Mouse (Mus musculus) stomach, embryonic 14.5 days (tissue): Measurements from ENCODE around the gene Lrrc37a. TPM values are rescaled to one million over a fixed set of nuclear protein-coding genes. Genes with fewer than 3 reads are reported as not detected.

Source experiments
- ATAC-seq: fragments of 200-750 bp; cut with Nextera tagmentation; 2 replicates; pipeline ENCODE4 v1.8.0; 2017; ENCODE audit warnings: low read depth, moderate TSS enrichment; ENCODE audit not compliant: insufficient number of reproducible peaks, insufficient read depth, low FRiP score
- H3K27ac ChIP-seq: fragments of 300-500 bp; sonication (generic); 2 replicates; pipeline ENCODE4 v1.5.1; 2014; ENCODE audit warnings: mild to moderate bottlenecking, low read length, moderate library complexity, mixed read lengths
- H3K27me3 ChIP-seq: fragments of 300-500 bp; sonication (generic); 2 replicates; pipeline ENCODE4 v1.6.1; 2014; ENCODE audit warnings: low read length, control low read depth, mixed read lengths; ENCODE audit not compliant: control insufficient read depth, insufficient read depth
- H3K36me3 ChIP-seq: fragments of 300-500 bp; sonication (generic); 2 replicates; pipeline ENCODE4 v1.6.1; 2014; ENCODE audit warnings: mild to moderate bottlenecking, control low read depth, low read length, moderate library complexity, mixed read lengths; ENCODE audit not compliant: control insufficient read depth, insufficient read depth
- H3K4me1 ChIP-seq: fragments of 300-500 bp; sonication (generic); 2 replicates; pipeline ENCODE4 v1.6.1; 2014; ENCODE audit warnings: low read length, control low read depth, mixed read lengths; ENCODE audit not compliant: control insufficient read depth, insufficient read depth
- H3K4me2 ChIP-seq: fragments of 300-500 bp; sonication (generic); replicated peaks from 2 replicates; pipeline ENCODE4 v1.6.1; 2014; ENCODE audit warnings: low read depth, low read length, control low read depth
- H3K4me3 ChIP-seq: fragments of 300-500 bp; sonication (generic); 2 replicates; pipeline ENCODE4 v1.5.1; 2014; ENCODE audit warnings: low read depth, low read length, control low read depth
- H3K9ac ChIP-seq: fragments of 300-500 bp; sonication (generic); replicated peaks from 2 replicates; pipeline ENCODE4 v1.6.1; 2014; ENCODE audit warnings: low read depth, mild to moderate bottlenecking, control low read depth, low read length, moderate library complexity, mixed read lengths
- H3K9me3 ChIP-seq: fragments of 300-500 bp; sonication (generic); 2 replicates; pipeline ENCODE4 v1.6.1; 2016; ENCODE audit warnings: low read depth, low read length, control low read depth; ENCODE audit not compliant: control insufficient read depth
- WGBS: fragments of 180-500 bp; shearing (Covaris S2); extraction: QIAGEN DNeasy Blood & Tissue Kit; methylation state at CpG from one replicate; pipeline ENCODE4 v1.1.7; 2014; 5-methylcytosine and 5-hydroxymethylcytosine counted together
- polyA plus RNA-seq: library from polyadenylated mRNA; unstranded; fragments of >200 nt; fragmentation: Nextera tagmentation; extraction: Ambion mirVana; gene quantifications from 2 replicates; pipeline ENCODE4 v1.2.1, GENCODE M21; 2014

Lrrc37a gene
- polyA plus RNA-seq, 1 experiment from 2014 or later: not detected

DNA sequence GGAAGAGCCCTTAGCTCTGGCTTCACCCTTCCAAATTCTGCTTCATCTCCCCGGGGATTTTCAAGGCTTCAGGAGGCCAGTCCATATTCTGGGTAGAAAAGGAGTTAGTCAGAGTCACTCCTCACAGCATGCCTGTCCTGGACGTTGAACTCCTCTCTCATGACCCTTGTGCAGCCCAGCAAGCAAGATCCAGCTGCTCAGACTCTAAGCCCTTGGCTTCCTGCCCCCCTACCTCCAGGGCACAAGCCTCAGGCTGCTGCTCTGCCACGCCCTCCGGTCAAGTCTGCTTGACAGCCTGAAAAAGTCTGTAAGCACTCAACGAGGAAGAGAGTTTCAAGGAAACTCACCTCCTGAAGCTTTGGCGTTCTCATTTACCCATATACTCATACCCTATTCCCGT lies 97.8 kb downstream of the Lrrc37a start:
- 68% methylated on average over 7 of the region's 7 CpGs for WGBS
- no peak for ATAC-seq
- Histone ChIP-seq H3K4me2 (no peak overlapping the region), H3K4me3 (no peak overlapping the region), H3K9ac (no peak overlapping the region), H3K9me3 (no peaks in the 10 kb centered on the region), H3K4me1 (no peaks in the 10 kb centered on the region), H3K27me3 (no peaks in the 10 kb centered on the region), H3K27ac (no peak overlapping the region), H3K36me3 (peaks cover 7% of the 10 kb centered on the region; the same call in 1 of the 2 replicates)

DNA sequence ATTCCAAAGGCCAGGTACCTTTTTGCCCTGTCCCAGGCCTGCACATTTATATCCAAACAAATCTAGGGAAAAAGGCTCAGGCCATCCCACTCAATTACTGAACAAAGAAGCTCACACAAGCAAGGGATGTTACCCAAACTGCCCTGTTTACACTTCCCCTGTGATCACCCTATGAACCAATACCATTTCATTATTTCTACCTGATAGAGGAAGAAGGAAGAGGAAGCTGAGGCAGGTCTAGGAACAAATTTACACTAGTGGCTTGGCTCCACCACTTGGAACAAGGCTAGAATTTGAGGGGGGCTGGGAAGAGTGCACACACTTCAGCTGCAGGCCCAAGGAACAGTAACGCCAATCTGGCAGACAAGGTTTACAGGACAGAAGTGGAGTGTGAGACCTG lies 98.6 kb downstream of the Lrrc37a start:
- no peak overlapping the region for H3K27ac ChIP-seq
- no peak for ATAC-seq

DNA sequence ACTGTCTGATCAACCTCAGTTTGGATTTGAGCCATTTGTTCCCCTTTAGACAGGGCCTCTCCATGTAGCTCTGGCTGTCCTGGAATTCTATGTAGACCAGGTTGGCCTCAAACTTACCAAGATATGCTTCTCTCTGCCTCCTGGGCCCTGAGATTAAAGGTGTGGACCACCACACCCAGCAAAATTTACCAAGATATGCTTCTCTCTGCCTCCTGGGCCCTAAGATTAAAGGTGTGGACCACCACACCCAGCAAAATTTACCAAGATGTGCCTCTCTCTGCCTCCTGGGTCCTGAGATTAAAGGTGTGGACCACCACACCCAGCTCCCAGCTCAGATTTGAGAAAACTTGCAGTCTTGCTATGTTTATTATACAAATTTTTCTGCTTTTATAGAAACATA lies 99.8 kb downstream of the Lrrc37a start:
- Histone ChIP-seq H3K27ac (no peak overlapping the region), H3K9ac (no peak overlapping the region), H3K4me3 (no peak overlapping the region), H3K27me3 (no peaks in the 10 kb centered on the region), H3K9me3 (no peaks in the 10 kb centered on the region), H3K4me2 (no peak overlapping the region), H3K36me3 (peaks cover 7% of the 10 kb centered on the region; the same call in 1 of the 2 replicates), H3K4me1 (no peaks in the 10 kb centered on the region)
- no peak for ATAC-seq

More for the DNA sequence above, 98.6 kb downstream of the Lrrc37a start:
- peaks cover 7% of the 10 kb centered on the region; the same call in 1 of the 2 replicates for H3K36me3 ChIP-seq
- H3K9ac ChIP-seq: no peak overlapping the region
- 85% methylated on average over 1 of the region's 1 CpGs for WGBS
- no peak overlapping the region for H3K4me3 ChIP-seq
- no peak overlapping the region for H3K4me2 ChIP-seq
- H3K4me1 ChIP-seq: no peaks in the 10 kb centered on the region
- H3K27me3 ChIP-seq: no peaks in the 10 kb centered on the region
- no peaks in the 10 kb centered on the region for H3K9me3 ChIP-seq

DNA sequence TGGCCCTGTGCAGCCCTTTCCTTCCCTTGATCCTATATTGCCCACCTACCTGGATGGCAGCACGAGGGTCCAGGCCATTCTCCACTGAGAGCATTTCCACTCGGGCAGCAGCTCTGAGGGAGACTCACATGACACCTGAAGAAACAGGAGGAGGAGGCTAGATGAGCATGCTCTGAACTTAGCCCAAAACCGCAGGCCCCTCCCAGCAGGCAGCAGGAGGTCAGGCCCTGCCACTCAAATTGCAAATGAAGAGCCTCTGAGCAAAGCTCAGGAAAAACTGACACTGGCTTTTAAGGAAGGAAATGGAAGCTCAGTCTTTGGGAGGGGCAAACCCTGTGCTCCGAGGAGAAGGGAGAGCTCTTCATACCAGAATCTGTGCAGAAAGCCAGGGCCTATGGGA lies 100.6 kb downstream of the Lrrc37a start:
- WGBS: 57% methylated on average over 4 of the region's 4 CpGs
- no peak for ATAC-seq
- no peak overlapping the region for H3K4me2 ChIP-seq

DNA sequence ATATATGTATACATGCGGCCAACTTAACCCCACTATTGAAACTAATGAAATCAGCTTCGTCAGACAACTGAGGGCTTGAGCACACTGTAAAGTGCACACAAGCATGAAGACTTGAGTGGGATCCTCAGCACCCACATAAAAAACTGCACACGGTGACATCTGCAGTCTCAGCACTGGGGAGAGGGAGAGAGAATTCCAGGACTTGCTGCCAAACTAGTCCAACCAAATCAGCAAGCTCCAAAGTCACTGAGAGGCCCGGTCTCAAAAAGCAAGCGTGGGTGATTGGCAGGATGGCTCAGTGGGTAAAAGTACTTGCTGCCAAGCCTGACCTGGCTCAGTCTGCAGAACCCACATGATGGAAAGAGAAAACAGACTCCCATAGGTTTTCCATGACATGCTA lies 101.7 kb downstream of the Lrrc37a start:
- H3K4me1 ChIP-seq: no peaks in the 10 kb centered on the region
- peaks cover 7% of the 10 kb centered on the region; the same call in 1 of the 2 replicates for H3K36me3 ChIP-seq
- H3K27me3 ChIP-seq: no peaks in the 10 kb centered on the region
- H3K4me2 ChIP-seq: no peak overlapping the region
- ATAC-seq: no peak
- H3K9ac ChIP-seq: no peak overlapping the region
- H3K9me3 ChIP-seq: no peaks in the 10 kb centered on the region
- H3K27ac ChIP-seq: no peak overlapping the region
- WGBS: 91% methylated on average over 5 of the region's 5 CpGs
- H3K4me3 ChIP-seq: no peak overlapping the region

More for the DNA sequence above, 100.6 kb downstream of the Lrrc37a start:
- H3K9me3 ChIP-seq: no peaks in the 10 kb centered on the region
- H3K4me1 ChIP-seq: no peaks in the 10 kb centered on the region
- H3K36me3 ChIP-seq: peaks cover 7% of the 10 kb centered on the region; the same call in 1 of the 2 replicates
- H3K27ac ChIP-seq: no peak overlapping the region
- no peaks in the 10 kb centered on the region for H3K27me3 ChIP-seq
- H3K4me3 ChIP-seq: no peak overlapping the region
- no peak overlapping the region for H3K9ac ChIP-seq

DNA sequence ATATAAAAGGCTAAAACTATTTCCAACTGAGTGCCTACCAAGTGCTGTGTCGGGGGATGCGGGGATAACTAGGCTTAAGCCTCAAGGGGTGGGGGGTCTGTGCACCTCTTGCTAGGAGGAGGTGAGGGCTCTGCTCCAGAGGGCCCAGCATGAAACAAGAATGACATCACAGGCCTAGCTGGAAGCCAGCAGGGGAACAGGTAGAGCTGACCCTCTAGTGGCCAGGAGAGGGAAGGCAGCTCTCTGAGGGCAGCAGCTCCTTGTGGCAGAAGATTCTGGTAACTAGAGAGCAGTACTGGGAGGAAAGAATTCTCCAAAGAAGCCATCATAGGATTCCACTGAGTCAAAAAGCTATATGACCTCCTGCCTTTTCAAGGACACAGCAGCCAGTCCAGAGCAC lies 102.2 kb downstream of the Lrrc37a start:
- Histone ChIP-seq H3K27ac (no peak overlapping the region), H3K36me3 (peaks cover 7% of the 10 kb centered on the region; the same call in 1 of the 2 replicates), H3K9ac (no peak overlapping the region), H3K4me3 (no peak overlapping the region), H3K9me3 (no peaks in the 10 kb centered on the region), H3K27me3 (no peaks in the 10 kb centered on the region), H3K4me2 (no peak overlapping the region), H3K4me1 (no peaks in the 10 kb centered on the region)
- 0 out of 2 replicates have a peak, but pooled peaks have one; percentile 49 for ATAC-seq
- WGBS: 54% methylated on average over 2 of the region's 2 CpGs

Other genes starting within 250 kb of the Lrrc37a start
- gene Map3k14, start 237.1 kb downstream of the Lrrc37a start, polyA plus RNA-seq: 5.6 and 6.0 TPM in 2 replicates
- 13.2 and 16.4 TPM in 2 replicates for gene Arhgap27, start 140.9 kb downstream of the Lrrc37a start, polyA plus RNA-seq
- gene Plekhm1, start 91.9 kb downstream of the Lrrc37a start, polyA plus RNA-seq: 7.5 and 9.2 TPM in 2 replicates
- gene Gm884, start 116.5 kb upstream of the Lrrc37a start, polyA plus RNA-seq: not detected in 2 replicates
- gene Lyzl6, start 134.3 kb upstream of the Lrrc37a start, polyA plus RNA-seq: not detected in 2 replicates
- gene Rprml, start 145.0 kb upstream of the Lrrc37a start, polyA plus RNA-seq: not detected in 2 replicates
- 69.4 and 77.6 TPM in 2 replicates for gene Gosr2, start 193.3 kb upstream of the Lrrc37a start, polyA plus RNA-seq
- 0.06 and 0.07 TPM in 2 replicates for gene Wnt9b, start 245.2 kb upstream of the Lrrc37a start, polyA plus RNA-seq